Mouse (Mus musculus) T-helper 1 cell (primary cell): ENCODE results near the gene Il22ra1.

Experiments used
- in situ Hi-C: fragments of 300-600 bp; cut with MboI, MseI; formaldehyde crosslinking; loops from one replicate; pipeline ENCODE4 v1.15.1; 2025; ENCODE audit warnings: high pct_unique_total_duplicates

The Il22ra1 gene

GRCm38 (mm10) chr4:135770611-135771305, 42.8 kb downstream of the Il22ra1 start:
- in situ Hi-C loops = no loop called here

GRCm38 (mm10) chr4:135771592-135771991, 43.6 kb downstream of the Il22ra1 start:
- in situ Hi-C loops = no loop called here

GRCm38 (mm10) chr4:135772671-135773070, 44.7 kb downstream of the Il22ra1 start:
- in situ Hi-C loops = no loop called here

- in situ Hi-C loops = no loop called here
These were observed 46.5 kb downstream of the Il22ra1 start for GRCm38 (mm10) chr4:135774496-135774895.

- in situ Hi-C loops = no loop called here
These were observed 48.9 kb downstream of the Il22ra1 start for GRCm38 (mm10) chr4:135776850-135777249.

GRCm38 (mm10) chr4:135779661-135780060, 51.7 kb downstream of the Il22ra1 start:
- in situ Hi-C loops = no loop called here

GRCm38 (mm10) chr4:135780255-135780654, 52.3 kb downstream of the Il22ra1 start:
- in situ Hi-C loops = no loop called here

GRCm38 (mm10) chr4:135781304-135781703, 53.3 kb downstream of the Il22ra1 start:
- in situ Hi-C loops = no loop called here

- in situ Hi-C loops = no loop called here
These were observed 58.6 kb downstream of the Il22ra1 start for GRCm38 (mm10) chr4:135786581-135786980.

- in situ Hi-C loops = no loop called here
These were observed 59.3 kb downstream of the Il22ra1 start for GRCm38 (mm10) chr4:135787271-135787670.

GRCm38 (mm10) chr4:135789135-135789534, 61.2 kb downstream of the Il22ra1 start:
- in situ Hi-C loops = no loop called here

GRCm38 (mm10) chr4:135792821-135793220, 64.8 kb downstream of the Il22ra1 start:
- in situ Hi-C loops = no loop called here

GRCm38 (mm10) chr4:135797931-135798330, 70.0 kb downstream of the Il22ra1 start:
- in situ Hi-C loops = no loop called here

GRCm38 (mm10) chr4:135801543-135801942, 73.6 kb downstream of the Il22ra1 start:
- in situ Hi-C loops = loop anchor here (5.0 kb wide), 1 partner anchor 136 kb away; no protein-coding TSS in a partner anchor
